Mouse (Mus musculus) intestine, postnatal 0 days (tissue): Measurements from ENCODE around the gene Msi2. TPM values are rescaled to one million over a fixed set of nuclear protein-coding genes. Genes with fewer than 3 reads are reported as not detected.

Source experiments
- ATAC-seq: fragments of 200-750 bp; cut with Nextera tagmentation; 2 replicates; pipeline ENCODE4 v1.8.0; 2017; ENCODE audit warnings: mild to moderate bottlenecking, moderate TSS enrichment, moderate library complexity
- H3K27ac ChIP-seq: fragments of 300-500 bp; sonication (generic); 2 replicates; pipeline ENCODE4 v1.5.1; 2014; ENCODE audit warnings: mild to moderate bottlenecking, low read depth, low read length, moderate library complexity
- H3K27me3 ChIP-seq: fragments of 300-500 bp; sonication (generic); replicated peaks from 2 replicates; pipeline ENCODE4 v1.6.1; 2014; ENCODE audit warnings: low read length, mixed read lengths; ENCODE audit not compliant: control insufficient read depth, insufficient read depth
- H3K36me3 ChIP-seq: fragments of 300-500 bp; sonication (generic); 2 replicates; pipeline ENCODE4 v1.6.1; 2014; ENCODE audit warnings: mild to moderate bottlenecking, moderate library complexity; ENCODE audit not compliant: control insufficient read depth, insufficient read depth
- H3K4me1 ChIP-seq: fragments of 300-500 bp; sonication (generic); replicated peaks from 2 replicates; pipeline ENCODE4 v1.6.1; 2014; ENCODE audit warnings: antibody characterized with exemption, low read length, mixed read lengths; ENCODE audit not compliant: control insufficient read depth, insufficient read depth
- H3K4me2 ChIP-seq: fragments of 300-500 bp; sonication (generic); replicated peaks from 2 replicates; pipeline ENCODE4 v1.6.1; 2014; ENCODE audit warnings: low read depth, mild to moderate bottlenecking, moderate library complexity
- H3K4me3 ChIP-seq: fragments of 300-500 bp; sonication (generic); 2 replicates; pipeline ENCODE4 v1.5.1; 2014; ENCODE audit warnings: low read depth, low read length
- H3K9ac ChIP-seq: fragments of 300-500 bp; sonication (generic); 2 replicates; pipeline ENCODE4 v1.6.1; 2014; ENCODE audit warnings: mild to moderate bottlenecking, low read depth, low read length
- H3K9me3 ChIP-seq: fragments of 300-500 bp; sonication (generic); 2 replicates; pipeline ENCODE4 v1.6.1; 2016; ENCODE audit warnings: mixed run types; ENCODE audit not compliant: control insufficient read depth
- CTCF ChIP-seq: sonication (generic); IDR thresholded peaks from 2 replicates; pipeline ENCODE4 v1.5.1; 2016; ENCODE audit warnings: low read depth, mild to moderate bottlenecking, control low read depth, antibody characterized with exemption, moderate library complexity
- WGBS: fragments of 180-500 bp; shearing (Covaris S2); extraction: QIAGEN DNeasy Blood & Tissue Kit; methylation state at CpG from one replicate; pipeline ENCODE4 v1.1.7; 2014; 5-methylcytosine and 5-hydroxymethylcytosine counted together
- polyA plus RNA-seq: library from polyadenylated mRNA; unstranded; fragments of >200 nt; fragmentation: Nextera tagmentation; extraction: Ambion mirVana; gene quantifications from 2 replicates; pipeline ENCODE4 v1.2.1, GENCODE M21; 2015

The Msi2 gene
- polyA plus RNA-seq, 1 experiment from 2014 or later = 7.5 TPM

GRCm38 (mm10) chr11:88587710-88588109, 130.6 kb downstream of the Msi2 start:
- no peak for TF ChIP-seq CTCF
- 88% methylated on average over 5 of the region's 5 CpGs for WGBS
- peaks cover 8% of the 10 kb centered on the region; the same call in 1 of the 2 replicates for H3K4me1 ChIP-seq
- no peak overlapping the region for H3K27ac ChIP-seq
- H3K36me3 ChIP-seq = peaks cover 18% of the 10 kb centered on the region; the same call in 1 of the 2 replicates
- no peaks in the 10 kb centered on the region for H3K9me3 ChIP-seq
- no peaks in the 10 kb centered on the region for H3K27me3 ChIP-seq
- no peak overlapping the region for H3K4me3 ChIP-seq
- ATAC-seq = no peak
- no peak overlapping the region for H3K4me2 ChIP-seq
- H3K9ac ChIP-seq = no peak overlapping the region

DNA sequence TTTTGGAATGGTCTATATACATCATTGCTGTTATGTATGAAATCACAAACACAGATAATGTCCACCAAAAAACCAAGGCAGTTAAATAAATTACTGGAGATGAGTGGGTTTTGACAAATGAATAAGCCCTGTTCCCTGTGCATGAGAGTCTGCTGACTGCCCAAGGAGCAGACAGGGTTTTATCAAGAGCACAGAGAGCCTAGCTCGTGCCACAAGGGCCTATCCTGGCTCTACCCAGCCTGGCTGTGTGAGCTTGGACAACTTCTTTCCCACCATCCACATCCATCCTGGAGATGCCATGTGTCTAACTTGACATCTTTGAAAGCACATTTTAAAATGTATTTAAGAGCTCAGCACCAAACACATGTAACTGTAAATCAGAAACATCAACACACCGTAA, 132.4 kb downstream of the Msi2 start:
- no peak overlapping the region for H3K9ac ChIP-seq
- no peak for ATAC-seq
- no peaks in the 10 kb centered on the region for H3K9me3 ChIP-seq

DNA sequence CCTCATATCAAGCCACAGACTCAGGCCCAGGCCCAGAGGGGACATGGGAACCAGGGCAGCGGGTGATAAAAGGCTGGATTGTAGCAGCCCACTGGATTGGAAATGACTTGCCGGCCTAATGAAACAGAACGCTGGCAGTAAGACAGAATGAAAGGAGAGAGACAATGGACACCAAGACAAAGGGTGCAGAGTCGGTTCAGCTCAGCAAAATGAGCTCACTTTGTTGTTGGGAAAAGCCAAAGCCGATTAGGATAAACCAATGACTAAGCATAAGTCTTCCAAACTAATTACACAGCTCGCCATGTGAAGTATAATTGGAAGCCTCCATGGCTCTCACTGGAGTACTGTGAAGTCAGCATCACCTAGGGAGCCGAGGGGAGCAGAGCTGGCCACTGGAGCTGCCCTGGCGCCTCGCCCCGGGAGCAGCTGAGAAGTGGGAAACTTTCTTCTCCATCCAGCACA, 133.1 kb downstream of the Msi2 start:
- no peaks in the 10 kb centered on the region for H3K9me3 ChIP-seq
- peaks cover 14% of the 10 kb centered on the region; the same call in 1 of the 2 replicates for H3K4me1 ChIP-seq
- no peak for ATAC-seq
- H3K4me3 ChIP-seq = no peak overlapping the region
- no peaks in the 10 kb centered on the region for H3K27me3 ChIP-seq
- no peak overlapping the region for H3K27ac ChIP-seq
- no peak overlapping the region for H3K9ac ChIP-seq
- H3K4me2 ChIP-seq = no peak overlapping the region
- no peak for TF ChIP-seq CTCF
- H3K36me3 ChIP-seq = peaks cover 18% of the 10 kb centered on the region; the same call in 1 of the 2 replicates
- 51% methylated on average over 10 of the region's 10 CpGs for WGBS

More for the DNA sequence above, 132.4 kb downstream of the Msi2 start:
- TF ChIP-seq CTCF = no peak
- WGBS = 65% methylated on average over 2 of the region's 2 CpGs
- no peaks in the 10 kb centered on the region for H3K27me3 ChIP-seq
- H3K4me2 ChIP-seq = no peak overlapping the region
- no peak overlapping the region for H3K4me3 ChIP-seq
- H3K4me1 ChIP-seq = peaks cover 14% of the 10 kb centered on the region; the same call in 1 of the 2 replicates
- H3K36me3 ChIP-seq = peaks cover 18% of the 10 kb centered on the region; the same call in 1 of the 2 replicates
- no peak overlapping the region for H3K27ac ChIP-seq

DNA sequence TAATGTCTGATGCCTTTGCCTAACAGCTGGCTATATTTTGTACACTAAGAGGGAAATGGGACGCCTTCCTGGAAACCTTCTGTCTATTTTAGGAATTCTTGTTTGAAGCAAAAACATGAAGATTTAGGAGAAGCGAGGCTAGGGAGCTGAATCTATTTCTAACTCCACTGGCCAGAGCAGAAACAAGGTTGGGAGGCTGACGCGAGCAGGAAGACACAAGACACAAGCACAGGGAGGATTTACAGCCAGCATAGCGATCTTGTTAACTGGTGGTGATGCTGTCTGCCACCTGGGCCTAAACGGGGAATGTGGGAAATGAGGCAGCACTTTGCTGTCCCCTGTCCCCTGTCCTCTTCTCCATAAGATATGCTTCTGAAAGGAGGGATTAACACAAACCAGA, 134.4 kb downstream of the Msi2 start:
- Histone ChIP-seq H3K4me2 (no peak overlapping the region), H3K4me3 (no peak overlapping the region), H3K4me1 (peaks cover 14% of the 10 kb centered on the region; the same call in 1 of the 2 replicates), H3K9ac (no peak overlapping the region), H3K36me3 (peaks cover 5% of the 10 kb centered on the region; the same call in 1 of the 2 replicates), H3K9me3 (no peaks in the 10 kb centered on the region), H3K27ac (0 out of 2 replicates have a peak overlapping the region, but pooled peaks have one; percentile 5), H3K27me3 (no peaks in the 10 kb centered on the region)
- 34% methylated on average over 6 of the region's 6 CpGs for WGBS
- ATAC-seq = no peak
- TF ChIP-seq CTCF = no peak

DNA sequence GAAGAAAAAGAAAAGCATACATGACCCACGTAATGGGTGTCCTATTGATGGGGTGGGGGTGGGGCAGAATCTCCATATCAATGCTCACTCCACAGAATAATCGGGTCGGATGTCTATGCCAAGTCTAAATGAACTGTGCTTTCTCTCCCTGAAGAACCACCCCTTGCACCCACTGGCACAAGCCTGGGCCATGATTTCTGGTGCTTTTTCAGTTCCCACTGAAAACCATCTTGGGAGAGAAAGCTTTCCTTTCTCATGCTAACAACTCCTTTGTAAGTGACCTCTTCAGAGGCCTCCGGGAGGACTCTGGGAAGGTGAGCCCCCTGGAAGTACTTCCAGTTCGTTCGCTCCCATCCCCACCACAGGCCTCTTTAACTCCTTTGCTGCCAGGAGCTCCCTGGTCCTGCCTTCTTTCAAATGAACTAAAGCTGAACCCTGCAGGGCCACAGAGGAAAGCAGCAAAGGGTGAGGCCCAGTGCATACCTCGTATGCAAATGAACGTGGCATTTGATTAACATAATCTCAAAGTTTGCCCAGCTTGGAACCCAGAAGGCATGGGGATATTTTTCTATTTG, 135.0 kb downstream of the Msi2 start:
- Histone ChIP-seq H3K27ac (peak overlapping the region; percentile 46), H3K4me3 (no peak overlapping the region), H3K27me3 (no peaks in the 10 kb centered on the region), H3K36me3 (0 out of 2 replicates have a peak, but pooled peaks cover 5% of the 10 kb centered on the region), H3K9ac (no peak overlapping the region), H3K4me2 (no peak overlapping the region; the same call in 1 of the 2 replicates), H3K4me1 (peaks cover 14% of the 10 kb centered on the region; the same call in 1 of the 2 replicates), H3K9me3 (no peaks in the 10 kb centered on the region)
- WGBS = 32% methylated on average over 8 of the region's 8 CpGs
- no peak for TF ChIP-seq CTCF
- no peak for ATAC-seq

DNA sequence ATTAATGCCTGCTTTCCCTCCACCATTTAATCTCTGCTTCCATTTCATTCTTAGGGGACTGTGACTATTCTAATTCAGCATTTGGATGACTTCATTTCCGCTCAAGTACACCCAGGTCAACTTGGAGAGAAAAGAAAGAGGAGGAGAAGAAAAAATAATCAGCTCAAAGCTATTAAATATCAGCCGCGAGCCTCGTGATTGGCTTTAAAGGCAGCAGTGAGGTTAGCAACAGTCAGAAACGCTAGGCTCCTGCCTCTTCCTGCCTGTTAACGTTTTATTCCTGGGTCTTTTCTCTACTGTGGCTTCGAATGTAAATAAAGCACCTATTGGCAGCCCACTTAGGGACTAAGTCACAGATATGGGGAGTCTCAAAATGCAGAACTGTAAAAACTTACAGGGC, 135.5 kb downstream of the Msi2 start:
- H3K9me3 ChIP-seq = no peaks in the 10 kb centered on the region
- ATAC-seq = no peak
- no peak overlapping the region for H3K9ac ChIP-seq
- 0 out of 2 replicates have a peak overlapping the region, but pooled peaks have one; percentile 41 for H3K27ac ChIP-seq
- H3K27me3 ChIP-seq = no peaks in the 10 kb centered on the region
- WGBS = 18% methylated on average over 7 of the region's 7 CpGs
- H3K4me1 ChIP-seq = peaks cover 14% of the 10 kb centered on the region; the same call in 1 of the 2 replicates
- no peak overlapping the region for H3K4me3 ChIP-seq
- H3K36me3 ChIP-seq = 0 out of 2 replicates have a peak, but pooled peaks cover 2% of the 10 kb centered on the region
- H3K4me2 ChIP-seq = peak overlapping the region; percentile 13; the same call in 1 of the 2 replicates
- no peak for TF ChIP-seq CTCF
